16 mouse cellular contexts compared by ENCODE assay signal in genomic region chr19:16153851-16154250, GRCm38 (mm10).
"Had no signal": no experiment of that assay in that cellular context is flagged by ENCODE, and none has a peak within 500 bp of the region (broad histone marks: within the 10 kb centered on the region; RNA-seq: fewer than 3 reads in every experiment).

No protein-coding gene starts in this region.

- H3K36me3 ChIP-seq: neural tube, embryonic 13.5 days; neural tube, embryonic 15.5 days; stomach, embryonic 15.5 days had no signal

- DNase-seq: retina, postnatal 1 day; right cerebral cortex, adult 18-20 months; right cerebral cortex, postnatal 14 days; right cerebral cortex, postnatal 25 days; right cerebral cortex, postnatal 4 days; spleen, adult 18-20 months; thymus, adult 18-20 months; thymus, adult 2 months; thymus, postnatal 14 days; thymus, postnatal 25 days; thymus, postnatal 36 days; thymus, postnatal 4 days had no signal

- H3K9me3 ChIP-seq: neural tube, embryonic 13.5 days; neural tube, embryonic 15.5 days; stomach, embryonic 15.5 days had no signal

- H3K4me1 ChIP-seq: stomach, embryonic 15.5 days had no signal

- H3K27me3 ChIP-seq: neural tube, embryonic 13.5 days; neural tube, embryonic 15.5 days; stomach, embryonic 15.5 days had no signal

- H3K4me3 ChIP-seq: neural tube, embryonic 13.5 days; neural tube, embryonic 15.5 days; stomach, embryonic 15.5 days had no signal

- H3K27ac ChIP-seq: neural tube, embryonic 13.5 days; neural tube, embryonic 15.5 days; stomach, embryonic 15.5 days; stomach, postnatal 0 days had no signal
